Comparison of ENCODE assay signal across 29 mouse cellular contexts in genomic region chr12:117619523-117620023, GRCm38 (mm10).
A peak's percentile ranks its signal among the peaks of the same experiment; 100 is the strongest.
DNase-seq lines count a peak whose midpoint lies in the region; ATAC-seq and TF ChIP-seq lines count a peak whose summit lies in the region.
"Had no signal": no experiment of that assay in that cellular context is flagged by ENCODE, and none has a peak within 500 bp of the region (broad histone marks: within the 10 kb centered on the region; RNA-seq: fewer than 3 reads in every experiment).

No protein-coding gene starts in this region.

- DNase-seq in forebrain, embryonic 14.5 days (ENCODE audit: low spot score), result peak; percentile 52
- peak; percentile 24 for DNase-seq in heart, postnatal 0 days (ENCODE audit: low spot score)
- DNase-seq in heart, postnatal 4 days, result no peak
- peak; percentile 45 for DNase-seq in lung, postnatal 0 days (ENCODE audit: low spot score)
- DNase-seq in lung, postnatal 36 days, result no peak
- DNase-seq: adrenal gland, adult 8-10 months; cerebellum, adult 11-12 months; cerebellum, adult 9-11 months; gastrocnemius, postnatal 25 days; heart, adult 18-20 months; heart, postnatal 10 days; kidney, adult 2 months; right cerebral cortex, postnatal 4 days; thymus, adult 18-20 months; thymus, postnatal 25 days had no signal

- H3K9me3 ChIP-seq in forebrain, embryonic 14.5 days (replicated peaks; ENCODE audit: control insufficient read depth, low read length), result no peaks in the 10 kb centered on the region
- no peaks in the 10 kb centered on the region for H3K9me3 ChIP-seq in forebrain, embryonic 12.5 days
- H3K9me3 ChIP-seq in heart, postnatal 0 days (replicated peaks; ENCODE audit: control insufficient read depth, low read length), result no peaks in the 10 kb centered on the region
- no peaks in the 10 kb centered on the region for H3K9me3 ChIP-seq in lung, postnatal 0 days (ENCODE audit: low read length)
- H3K9me3 ChIP-seq: embryonic facial prominence, embryonic 15.5 days; hindbrain, embryonic 12.5 days; limb, embryonic 13.5 days had no signal

- no peak for TF ChIP-seq CTCF in heart, postnatal 0 days (IDR thresholded peaks at IDR 0.05; ENCODE audit: low read depth)
- no peak for TF ChIP-seq CTCF in lung, postnatal 0 days (IDR thresholded peaks at IDR 0.05)

- peaks cover 5% of the 10 kb centered on the region; the same call in 1 of the 2 replicates for H3K4me1 ChIP-seq in forebrain, embryonic 14.5 days (ENCODE audit: control insufficient read depth, insufficient read depth, low read length)
- H3K4me1 ChIP-seq in forebrain, embryonic 12.5 days, result no peaks in the 10 kb centered on the region
- H3K4me1 ChIP-seq in heart, postnatal 0 days (ENCODE audit: control insufficient read depth, insufficient read depth), result no peaks in the 10 kb centered on the region
- no peaks in the 10 kb centered on the region for H3K4me1 ChIP-seq in lung, postnatal 0 days (ENCODE audit: insufficient read depth, low read depth, low read length)
- H3K4me1 ChIP-seq: embryonic facial prominence, embryonic 15.5 days; hindbrain, embryonic 12.5 days; limb, embryonic 13.5 days had no signal

- no peak overlapping the region for H3K27ac ChIP-seq in forebrain, embryonic 14.5 days (ENCODE audit: low read depth, low read length)
- no peak overlapping the region for H3K27ac ChIP-seq in forebrain, embryonic 12.5 days
- no peak overlapping the region for H3K27ac ChIP-seq in heart, postnatal 0 days (ENCODE audit: low read depth)
- no peak overlapping the region for H3K27ac ChIP-seq in lung, postnatal 0 days (ENCODE audit: low read length)
- H3K27ac ChIP-seq: embryonic facial prominence, embryonic 15.5 days; hindbrain, embryonic 12.5 days; layer of hippocampus, adult 2 months; left cerebral cortex, adult 2 months; limb, embryonic 13.5 days; stomach, postnatal 0 days had no signal

- ATAC-seq in forebrain, embryonic 14.5 days, result peak; percentile 34; the same call in 1 of the 2 replicates
- ATAC-seq in forebrain, embryonic 12.5 days (ENCODE audit: low FRiP score), result no peak
- peak; percentile 41; the same call in 1 of the 2 replicates for ATAC-seq in heart, postnatal 0 days (ENCODE audit: insufficient read depth, low read depth)
- ATAC-seq in lung, postnatal 0 days, result peak; percentile 19; the same call in 1 of the 2 replicates
- ATAC-seq in cerebellum, adult (ENCODE audit: insufficient number of reproducible peaks, low FRiP score, low TSS enrichment), result no peak
- ATAC-seq: inflammation-experienced regulatory T-cells, adult 6 months; midbrain, embryonic 16.5 days had no signal

- H3K36me3 ChIP-seq in forebrain, embryonic 14.5 days (ENCODE audit: control insufficient read depth, insufficient read depth, low read length), result no peaks in the 10 kb centered on the region
- no peaks in the 10 kb centered on the region for H3K36me3 ChIP-seq in forebrain, embryonic 12.5 days (replicated peaks)
- H3K36me3 ChIP-seq in heart, postnatal 0 days (replicated peaks; ENCODE audit: control insufficient read depth, insufficient read depth, low read length), result no peaks in the 10 kb centered on the region
- no peaks in the 10 kb centered on the region for H3K36me3 ChIP-seq in lung, postnatal 0 days (ENCODE audit: insufficient read depth, low read length)
- H3K36me3 ChIP-seq: embryonic facial prominence, embryonic 15.5 days; G1E; hindbrain, embryonic 12.5 days; limb, embryonic 13.5 days had no signal

- no peak overlapping the region for H3K4me3 ChIP-seq in forebrain, embryonic 14.5 days (ENCODE audit: low read depth, low read length)
- H3K4me3 ChIP-seq in forebrain, embryonic 12.5 days (replicated peaks), result no peak overlapping the region
- H3K4me3 ChIP-seq in heart, postnatal 0 days (ENCODE audit: low read depth, low read length), result no peak overlapping the region
- no peak overlapping the region for H3K4me3 ChIP-seq in lung, postnatal 0 days (ENCODE audit: low read depth, low read length)
- H3K4me3 ChIP-seq: embryonic facial prominence, embryonic 15.5 days; hindbrain, embryonic 12.5 days; layer of hippocampus, adult 2 months; left cerebral cortex, adult 2 months; limb, embryonic 13.5 days had no signal

- H3K4me2 ChIP-seq in forebrain, embryonic 14.5 days (ENCODE audit: low read length), result no peak overlapping the region
- no peak overlapping the region for H3K4me2 ChIP-seq in forebrain, embryonic 12.5 days
- H3K4me2 ChIP-seq in heart, postnatal 0 days (ENCODE audit: low read depth, low read length), result no peak overlapping the region
- H3K4me2 ChIP-seq in lung, postnatal 0 days (replicated peaks; ENCODE audit: low read depth, low read length), result no peak overlapping the region
- H3K4me2 ChIP-seq: embryonic facial prominence, embryonic 15.5 days; heart, embryonic 11.5 days; hindbrain, embryonic 12.5 days; limb, embryonic 13.5 days; liver, embryonic 11.5 days; midbrain, embryonic 11.5 days had no signal

- 43% methylated on average over 4 of the region's 4 CpGs for WGBS in forebrain, embryonic 14.5 days
- 64% methylated on average over 4 of the region's 4 CpGs for WGBS in forebrain, embryonic 12.5 days
- WGBS in heart, postnatal 0 days, result 55% methylated on average over 4 of the region's 4 CpGs
- 46% methylated on average over 4 of the region's 4 CpGs for WGBS in lung, postnatal 0 days

- H3K27me3 ChIP-seq in forebrain, embryonic 14.5 days (replicated peaks; ENCODE audit: control insufficient read depth, insufficient read depth, low read length), result 0 out of 2 replicates have a peak, but pooled peaks cover 3% of the 10 kb centered on the region
- H3K27me3 ChIP-seq in forebrain, embryonic 12.5 days, result peaks cover 8% of the 10 kb centered on the region
- no peaks in the 10 kb centered on the region for H3K27me3 ChIP-seq in heart, postnatal 0 days (ENCODE audit: control insufficient read depth, insufficient read depth, low read length)
- no peaks in the 10 kb centered on the region for H3K27me3 ChIP-seq in lung, postnatal 0 days (replicated peaks; ENCODE audit: insufficient read depth, low read length)
- H3K27me3 ChIP-seq: embryonic facial prominence, embryonic 15.5 days; hindbrain, embryonic 12.5 days; limb, embryonic 13.5 days had no signal

- H3K9ac ChIP-seq in forebrain, embryonic 14.5 days (ENCODE audit: low read length), result no peak overlapping the region
- no peak overlapping the region for H3K9ac ChIP-seq in forebrain, embryonic 12.5 days
- H3K9ac ChIP-seq in heart, postnatal 0 days (replicated peaks; ENCODE audit: low read depth, low read length), result no peak overlapping the region
- H3K9ac ChIP-seq in lung, postnatal 0 days (replicated peaks; ENCODE audit: low read depth), result no peak overlapping the region
- H3K9ac ChIP-seq: embryonic facial prominence, embryonic 15.5 days; hindbrain, embryonic 12.5 days; limb, embryonic 13.5 days had no signal

- TF ChIP-seq EP300 in heart, postnatal 0 days (IDR thresholded peaks at IDR 0.05; ENCODE audit: low read depth), result no peak
- TF ChIP-seq EP300 in lung, postnatal 0 days (IDR thresholded peaks at IDR 0.05), result no peak

Comparison
In these comparisons a context has a peak if more than half of its experiments do, and no peak if none do; other contexts are left out.
1. ATAC-seq: peak in forebrain, embryonic 14.5 days (single experiment), heart, postnatal 0 days (single experiment) and lung, postnatal 0 days (single experiment); none in forebrain, embryonic 12.5 days (single experiment) and cerebellum, adult (single experiment).
2. DNase-seq: peak in forebrain, embryonic 14.5 days (single experiment), heart, postnatal 0 days (single experiment) and lung, postnatal 0 days (single experiment); none in heart, postnatal 4 days (single experiment) and lung, postnatal 36 days (single experiment).